Mouse (Mus musculus): ENCODE data around the gene Reps1.

GRCm38 (mm10) chr10:18055696-18056390 is at the start of gene Reps1:
- TF ChIP-seq GATA1 (IDR thresholded peaks at IDR 0.05; ENCODE audit: borderline replicate concordance, low read length) = no peak
- no peak for TF ChIP-seq FLI1 (IDR thresholded peaks at IDR 0.05; ENCODE audit: low read length)
